Mouse (Mus musculus): ENCODE results near the gene Mettl3. TPM values are rescaled to one million over a fixed set of nuclear protein-coding genes. Genes with fewer than 3 reads are reported as not detected.
A peak's percentile ranks its signal among the peaks of the same experiment; 100 is the strongest.

Mettl3 gene
- polyA plus RNA-seq, 1 experiment from 2014 or later: 50.2 TPM

GRCm38 (mm10) chr14:52278932-52279746, 25.8 kb downstream of the Mettl3 start, which contains the start of the genes Tox4 and Rab2b:
Gene Tox4 (plus strand): TSS chr14:52279146.
Gene Rab2b (minus strand): TSS chr14:52279545.
- Histone ChIP-seq H3K36me3 (replicated peaks) (peaks cover 6% of the 10 kb centered on the region; the same call in 1 of the 2 replicates), H3K27me3 (replicated peaks) (no peaks in the 10 kb centered on the region), H3K4me3 (peak within 1 kb of the TSS; percentile 72), H3K27ac (peak within 1 kb of the TSS; percentile 88), H3K4me1 (peaks cover 17% of the 10 kb centered on the region), H3K9me3 (no peaks in the 10 kb centered on the region), H3K9ac (peak within 1 kb of the TSS; percentile 70), H3K4me2 (peak within 1 kb of the TSS; percentile 62)
- under 1% methylated on average over 66 of the region's 66 CpGs for WGBS
- ATAC-seq (replicated peaks): peak; percentile 99

- ATAC-seq (replicated peaks): no peak
- Histone ChIP-seq H3K9me3 (no peaks in the 10 kb centered on the region), H3K27ac (no peak overlapping the region), H3K36me3 (replicated peaks) (peaks cover 12% of the 10 kb centered on the region; the same call in 1 of the 2 replicates), H3K27me3 (replicated peaks) (no peaks in the 10 kb centered on the region), H3K4me2 (no peak overlapping the region), H3K4me3 (no peak overlapping the region), H3K4me1 (peaks cover 17% of the 10 kb centered on the region), H3K9ac (no peak overlapping the region)
- 92% methylated on average over 4 of the region's 4 CpGs for WGBS
Observed at GRCm38 (mm10) chr14:52277210-52277609, 27.7 kb downstream of the Mettl3 start.

- 65% methylated on average over 3 of the region's 3 CpGs for WGBS
- Histone ChIP-seq H3K27me3 (replicated peaks) (no peaks in the 10 kb centered on the region), H3K9ac (no peak overlapping the region), H3K9me3 (no peaks in the 10 kb centered on the region), H3K27ac (no peak overlapping the region), H3K4me2 (no peak overlapping the region), H3K4me1 (no peaks in the 10 kb centered on the region), H3K4me3 (no peak overlapping the region), H3K36me3 (replicated peaks) (peaks cover 18% of the 10 kb centered on the region; the same call in 1 of the 2 replicates)
- ATAC-seq (replicated peaks): no peak
Observed at GRCm38 (mm10) chr14:52272781-52273180, 32.1 kb downstream of the Mettl3 start.

DNA sequence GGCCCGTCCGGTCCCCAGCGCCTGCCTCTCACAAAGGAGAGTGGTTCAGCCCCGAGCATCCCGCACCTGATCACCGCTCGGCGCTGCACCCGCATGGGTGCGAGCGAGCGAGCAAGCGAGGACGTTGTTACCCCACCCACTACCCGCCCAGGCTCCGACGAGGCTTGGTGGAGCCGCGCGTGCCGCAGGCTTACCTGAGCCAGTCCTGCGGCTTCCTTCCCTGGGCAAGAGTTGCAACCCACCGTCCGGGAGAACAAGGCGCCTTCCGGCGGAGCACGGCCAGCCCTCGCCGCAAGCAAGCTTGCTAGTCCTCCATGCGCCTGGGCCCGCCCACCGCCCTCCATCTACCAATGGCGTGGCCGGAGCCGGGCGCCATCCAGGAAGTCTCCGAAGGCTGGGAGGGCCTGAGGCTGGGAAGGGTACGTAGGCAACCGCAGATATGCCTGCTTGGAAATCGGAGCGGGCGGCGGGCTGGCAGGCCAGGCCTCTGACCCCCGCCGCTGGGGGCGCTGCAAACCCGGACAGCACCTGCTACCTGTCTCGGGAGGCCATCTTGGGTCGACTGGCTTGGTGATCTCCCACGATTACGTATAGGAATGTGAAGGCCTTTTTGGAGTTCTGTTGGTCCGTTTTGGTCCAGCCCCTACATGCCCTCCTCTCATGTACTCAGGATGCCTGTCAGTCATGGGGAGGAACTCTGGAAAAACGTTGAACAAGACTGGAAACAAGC, 47.3 kb downstream of the Mettl3 start, which contains the start of gene Chd8:
Gene Chd8, minus strand, starts transcription at position 297 of the 730 bp plus-strand sequence.
- Histone ChIP-seq H3K27ac (peak within 1 kb of the TSS; percentile 97), H3K9me3 (no peaks in the 10 kb centered on the region), H3K27me3 (replicated peaks) (no peaks in the 10 kb centered on the region), H3K9ac (peak within 1 kb of the TSS; percentile 92), H3K4me2 (peak within 1 kb of the TSS; percentile 69), H3K4me3 (peak within 1 kb of the TSS; percentile 96), H3K36me3 (replicated peaks) (0 out of 2 replicates have a peak, but pooled peaks cover 5% of the 10 kb centered on the region), H3K4me1 (peaks cover 27% of the 10 kb centered on the region)
- peak; percentile 100 for ATAC-seq (replicated peaks)
- WGBS: under 1% methylated on average over 52 of the region's 54 CpGs

- peak overlapping the region; percentile 97 for H3K27ac ChIP-seq
- 8% methylated on average over 18 of the region's 18 CpGs for WGBS
- peak overlapping the region; percentile 96 for H3K4me3 ChIP-seq
- H3K4me2 ChIP-seq: peak overlapping the region; percentile 69
- peak overlapping the region; percentile 92 for H3K9ac ChIP-seq
- H3K36me3 ChIP-seq (replicated peaks): 0 out of 2 replicates have a peak, but pooled peaks cover 2% of the 10 kb centered on the region
- no peaks in the 10 kb centered on the region for H3K27me3 ChIP-seq (replicated peaks)
- ATAC-seq (replicated peaks): no peak
- H3K4me1 ChIP-seq: peaks cover 27% of the 10 kb centered on the region
- H3K9me3 ChIP-seq: no peaks in the 10 kb centered on the region
Observed at GRCm38 (mm10) chr14:52256311-52257175, 48.4 kb downstream of the Mettl3 start.

DNA sequence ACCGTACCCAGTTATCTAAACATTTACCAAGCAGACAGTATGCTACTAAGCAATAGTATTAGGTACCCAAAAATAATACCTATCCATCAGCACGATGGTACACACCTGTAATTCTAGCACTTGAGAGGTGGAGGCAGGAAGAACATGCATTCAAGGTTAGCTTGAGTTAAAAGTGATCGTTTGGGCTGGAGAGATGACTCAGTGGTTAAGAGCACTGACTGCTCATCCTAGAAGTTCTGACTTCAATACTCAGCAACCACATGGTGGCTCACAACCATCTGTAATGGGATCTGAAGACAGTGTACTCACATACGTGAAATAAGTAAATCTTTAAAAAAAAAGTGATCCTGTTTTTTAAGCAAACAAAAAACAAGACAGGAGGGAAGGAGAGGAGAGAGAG, 58.8 kb downstream of the Mettl3 start:
- 88% methylated on average over 4 of the region's 4 CpGs for WGBS

More for the DNA sequence above, 58.8 kb downstream of the Mettl3 start:
- H3K27ac ChIP-seq: no peak overlapping the region
- peaks cover 15% of the 10 kb centered on the region for H3K4me1 ChIP-seq
- H3K4me3 ChIP-seq: no peak overlapping the region
- H3K9ac ChIP-seq: no peak overlapping the region
- no peak for ATAC-seq (replicated peaks)
- H3K9me3 ChIP-seq: no peaks in the 10 kb centered on the region
- H3K36me3 ChIP-seq (replicated peaks): 0 out of 2 replicates have a peak, but pooled peaks cover 3% of the 10 kb centered on the region
- H3K27me3 ChIP-seq (replicated peaks): no peaks in the 10 kb centered on the region
- no peak overlapping the region for H3K4me2 ChIP-seq

Other genes starting within 250 kb of the Mettl3 start
- gene Hnrnpc, start 201.1 kb downstream of the Mettl3 start, polyA plus RNA-seq (2015; fragmentation: Nextera tagmentation; extraction: Ambion mirVana): 480 and 482 TPM in 2 replicates
- gene Rpgrip1, start 194.4 kb downstream of the Mettl3 start, polyA plus RNA-seq (2015; fragmentation: Nextera tagmentation; extraction: Ambion mirVana): 51.3 and 53.3 TPM in 2 replicates
- gene Supt16, start 107.7 kb downstream of the Mettl3 start, polyA plus RNA-seq (2015; fragmentation: Nextera tagmentation; extraction: Ambion mirVana): 43.0 and 45.4 TPM in 2 replicates
- gene Chd8, start 47.3 kb downstream of the Mettl3 start, polyA plus RNA-seq (2015; fragmentation: Nextera tagmentation; extraction: Ambion mirVana): 37.8 and 43.9 TPM in 2 replicates
- 56.0 and 61.0 TPM in 2 replicates for gene Tox4, start 26.0 kb downstream of the Mettl3 start, polyA plus RNA-seq (2015; fragmentation: Nextera tagmentation; extraction: Ambion mirVana)
- gene Rab2b, start 25.6 kb downstream of the Mettl3 start, polyA plus RNA-seq (2015; fragmentation: Nextera tagmentation; extraction: Ambion mirVana): 64.0 and 67.6 TPM in 2 replicates
- gene Sall2, start 23.6 kb upstream of the Mettl3 start, polyA plus RNA-seq (2015; fragmentation: Nextera tagmentation; extraction: Ambion mirVana): 48.8 and 49.7 TPM in 2 replicates
- gene Olfr1513, start 51.3 kb upstream of the Mettl3 start, polyA plus RNA-seq (2015; fragmentation: Nextera tagmentation; extraction: Ambion mirVana): not detected in 2 replicates
- gene Olfr1512, start 74.0 kb upstream of the Mettl3 start, polyA plus RNA-seq (2015; fragmentation: Nextera tagmentation; extraction: Ambion mirVana): 0.08 and 0.18 TPM in 2 replicates
- gene Olfr1511, start 92.3 kb upstream of the Mettl3 start, polyA plus RNA-seq (2015; fragmentation: Nextera tagmentation; extraction: Ambion mirVana): 0.12 and 0.38 TPM in 2 replicates
- gene Olfr1510, start 109.2 kb upstream of the Mettl3 start, polyA plus RNA-seq (2015; fragmentation: Nextera tagmentation; extraction: Ambion mirVana): not detected in 2 replicates
- not detected in 2 replicates for gene Olfr1509, start 137.9 kb upstream of the Mettl3 start, polyA plus RNA-seq (2015; fragmentation: Nextera tagmentation; extraction: Ambion mirVana)
- gene Olfr1508, start 162.4 kb upstream of the Mettl3 start, polyA plus RNA-seq (2015; fragmentation: Nextera tagmentation; extraction: Ambion mirVana): not detected in 2 replicates
- gene Olfr1507, start 190.6 kb upstream of the Mettl3 start, polyA plus RNA-seq (2015; fragmentation: Nextera tagmentation; extraction: Ambion mirVana): not detected in 2 replicates

All from midbrain, embryonic 15.5 days (tissue).